In the genomic region with DNA sequence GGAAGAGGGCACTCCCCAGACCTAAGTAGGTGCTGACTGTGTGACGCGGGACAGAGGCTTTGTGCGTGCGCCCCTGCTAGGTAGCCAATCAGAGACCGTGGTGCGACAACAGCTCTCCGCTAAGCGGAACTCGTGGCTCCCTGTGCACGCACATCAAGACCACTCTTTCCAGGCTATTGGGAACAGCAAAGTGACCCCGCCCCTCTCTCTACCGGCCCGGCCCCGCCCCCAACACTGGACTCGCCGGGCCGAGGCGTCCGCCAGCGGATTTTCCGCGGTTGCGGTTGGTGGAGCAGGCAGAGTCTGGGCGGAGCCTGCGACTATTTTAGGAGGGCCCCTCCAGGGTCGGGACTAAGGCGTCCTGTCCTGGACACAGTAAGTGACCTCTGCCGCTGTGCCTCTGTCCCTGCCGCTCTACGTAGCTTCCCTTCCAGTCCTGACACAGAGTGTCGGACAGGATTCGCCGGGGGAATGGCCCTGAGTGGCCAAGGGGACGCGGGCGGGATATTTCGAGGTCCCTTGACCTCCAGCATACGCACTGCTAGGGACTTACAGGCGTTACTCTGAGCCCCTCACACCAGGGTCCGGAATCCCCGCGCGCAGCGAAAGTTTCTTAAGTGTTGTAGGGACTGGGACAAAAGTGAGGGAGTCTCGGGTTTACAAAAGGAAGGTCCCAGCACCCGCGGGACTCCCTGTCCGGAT, we compare ENCODE assay signal across 8 mouse cellular contexts. TPM values are rescaled to one million over a fixed set of nuclear protein-coding genes. Genes with fewer than 3 reads are reported as not detected.
A peak's percentile ranks its signal among the peaks of the same experiment; 100 is the strongest.
DNase-seq lines count a peak whose midpoint lies in the region; ATAC-seq and TF ChIP-seq lines count a peak whose summit lies in the region.

Gene Tnfaip2 (plus strand): TSS at position 161 of the 702 bp plus-strand sequence.

- WGBS in heart, adult 2 months = 2% methylated on average over 48 of the region's 48 CpGs
- 5% methylated on average over 48 of the region's 48 CpGs for WGBS in kidney, adult 2 months
- under 1% methylated on average over 47 of the region's 48 CpGs for WGBS in lung, embryonic 16.5 days

- H3K9ac ChIP-seq in heart, adult 2 months (ENCODE audit: low read depth, low read length) = peak within 1 kb of the TSS; percentile 78
- peak within 1 kb of the TSS; percentile 57 for H3K9ac ChIP-seq in lung, embryonic 16.5 days (ENCODE audit: low read length)

- peaks cover 3% of the 10 kb centered on the region for H3K4me1 ChIP-seq in heart, adult 2 months (ENCODE audit: control insufficient read depth, insufficient read depth, low read length)
- peaks cover 8% of the 10 kb centered on the region for H3K4me1 ChIP-seq in kidney, adult 2 months (ENCODE audit: control insufficient read depth, insufficient read depth, low read length)
- H3K4me1 ChIP-seq in lung, embryonic 16.5 days (replicated peaks; ENCODE audit: control insufficient read depth, insufficient read depth, low read length) = peaks cover 18% of the 10 kb centered on the region

- H3K9me3 ChIP-seq in lung, embryonic 16.5 days (ENCODE audit: control insufficient read depth, low read length) = no peaks in the 10 kb centered on the region

- H3K79me2 ChIP-seq in heart, adult 2 months (replicated peaks; ENCODE audit: control insufficient read depth, insufficient read depth, low read length) = no peaks in the 10 kb centered on the region

- no peaks in the 10 kb centered on the region for H3K36me3 ChIP-seq in heart, adult 2 months (ENCODE audit: control insufficient read depth, insufficient read depth, low read length)
- no peaks in the 10 kb centered on the region for H3K36me3 ChIP-seq in kidney, adult 2 months (ENCODE audit: control insufficient read depth, insufficient read depth, low read length)
- no peaks in the 10 kb centered on the region for H3K36me3 ChIP-seq in lung, embryonic 16.5 days (ENCODE audit: control insufficient read depth, insufficient read depth, low read length)

- no peak within 1 kb of the TSS for H3K27ac ChIP-seq in left cerebral cortex, adult 2 months
- peak within 1 kb of the TSS; percentile 94 for H3K27ac ChIP-seq in heart, adult 2 months
- H3K27ac ChIP-seq in kidney, adult 2 months (ENCODE audit: insufficient read depth, low read depth, low read length) = peak within 1 kb of the TSS; percentile 60
- H3K27ac ChIP-seq in lung, embryonic 16.5 days (ENCODE audit: low read length) = peak within 1 kb of the TSS; percentile 12; the same call in 1 of the 2 replicates

- intact Hi-C loops in left cerebral cortex, adult 2 months (cut with DNase I) = no loop called here
- intact Hi-C loops in heart, adult 2 months (cut with DNase I) = loop anchor here (2.0 kb wide), 1 partner anchor 14 kb away; no protein-coding TSS in a partner anchor

- DNase-seq in left cerebral cortex, adult 2 months (ENCODE audit: extremely low spot score in 1 of 2, low spot score in 2 of 2) = no peak
- no peak for DNase-seq in left cerebral cortex, adult 8-10 months (ENCODE audit: low spot score in 2 of 2)
- DNase-seq in embryo, embryonic 11 days = peak; percentile 91
- peak; percentile 89 to 91 for DNase-seq in heart, adult 2 months
- DNase-seq in kidney, adult 2 months = peak; percentile 92
- DNase-seq in cerebellum, adult 18-20 months = no peak

- ATAC-seq in lung, embryonic 16.5 days (ENCODE audit: low read depth) = peak; percentile 82
- peak; percentile 79 for ATAC-seq in neutrophil, adult 5-6 weeks (ENCODE audit: extremely low read depth, insufficient number of reproducible peaks, low FRiP score, poor library complexity, severe bottlenecking)

- H3K4me3 ChIP-seq in left cerebral cortex, adult 2 months = peak within 1 kb of the TSS; percentile 16
- peak within 1 kb of the TSS; percentile 65 for H3K4me3 ChIP-seq in heart, adult 2 months
- peak within 1 kb of the TSS; percentile 59 for H3K4me3 ChIP-seq in kidney, adult 2 months (ENCODE audit: insufficient read depth, low read depth, low read length)
- H3K4me3 ChIP-seq in lung, embryonic 16.5 days (ENCODE audit: low read length) = peak within 1 kb of the TSS; percentile 49

- TF ChIP-seq POLR2A in heart, adult 2 months (IDR thresholded peaks at IDR 0.05; ENCODE audit: insufficient read depth, low read depth, low read length) = peak; percentile 95
- peak; percentile 93 for TF ChIP-seq POLR2A in kidney, adult 2 months (IDR thresholded peaks at IDR 0.05; ENCODE audit: low read depth, low read length)

- no peak for TF ChIP-seq EP300 in heart, adult 2 months (IDR thresholded peaks at IDR 0.05; ENCODE audit: insufficient read depth, low read depth, low read length)

- H3K27me3 ChIP-seq in heart, adult 2 months (ENCODE audit: control insufficient read depth, insufficient read depth, low read length) = no peaks in the 10 kb centered on the region
- no peaks in the 10 kb centered on the region for H3K27me3 ChIP-seq in kidney, adult 2 months (replicated peaks; ENCODE audit: control insufficient read depth, insufficient read depth, low read length)
- peaks cover 65% of the 10 kb centered on the region for H3K27me3 ChIP-seq in lung, embryonic 16.5 days (ENCODE audit: control insufficient read depth, insufficient read depth, low read depth, low read length)

- TF ChIP-seq CTCF in left cerebral cortex, adult 2 months (IDR thresholded peaks at IDR 0.05) = no peak
- no peak for TF ChIP-seq CTCF in heart, adult 2 months (IDR thresholded peaks at IDR 0.05)
- TF ChIP-seq CTCF in kidney, adult 2 months (conservative IDR thresholded peaks at IDR 0.05; ENCODE audit: insufficient read depth, insufficient read length, low read depth, low read length) = no peak

- peak within 1 kb of the TSS; percentile 83 for H3K4me2 ChIP-seq in lung, embryonic 16.5 days (ENCODE audit: low read depth, low read length)

RNA-seq across cellular contexts. Expression of gene Tnfaip2, which starts in this region (rescaled TPM):
- total RNA-seq in left cerebral cortex, adult 2 months (2021) = under 1 TPM; 0.82 to 0.84 TPM
- total RNA-seq in left cerebral cortex, adult 8-10 months (2022) = 1 to 10 TPM in 1 of 4 experiments, under 1 TPM in 3; 0.44 to 1.3 (median 0.68) TPM
- total RNA-seq in heart, adult 2 months (2021) = 10 to 100 TPM; 40.9 to 52.1 TPM
- polyA plus RNA-seq in heart, adult 2 months (2012; rRNA removed) = 40.2 and 52.0 TPM in 2 replicates
- polyA plus RNA-seq in kidney, adult 2 months (2012; rRNA removed) = 48.5 and 56.2 TPM in 2 replicates
- polyA plus RNA-seq in lung, embryonic 16.5 days (2015; fragmentation: Nextera tagmentation; extraction: Ambion mirVana) = 4.0 and 6.9 TPM in 2 replicates
- 347 and 441 TPM in 2 replicates for total RNA-seq in neutrophil, adult 5-6 weeks (2017)

Comparison
In these comparisons a context has a peak if more than half of its experiments do, and no peak if none do; other contexts are left out.
1. RNA of gene Tnfaip2 (total RNA-seq): 347 to 441 TPM in neutrophil, adult 5-6 weeks and 40.9 to 52.1 TPM in heart, adult 2 months; 0.82 to 0.84 TPM in left cerebral cortex, adult 2 months and 0.44 to 1.3 TPM in left cerebral cortex, adult 8-10 months; every median in the first group is over 10 times any median in the second.
2. DNase-seq: peak in embryo, embryonic 11 days (single experiment), heart, adult 2 months (2 of 2) and kidney, adult 2 months (single experiment); none in left cerebral cortex, adult 2 months (0 of 2), left cerebral cortex, adult 8-10 months (0 of 2) and cerebellum, adult 18-20 months (0 of 2).
3. Peak in every context shown above with its lines, with median percentiles within 50 percentile points of each other: H3K4me3 ChIP-seq.